Mouse (Mus musculus) megakaryocyte, embryonic 14.5 days (primary cell): ENCODE measurements around the gene Hint3.
"Not testable (repeated sequence)": the region's sequence is repeated elsewhere in the genome, so short reads cannot be mapped to it uniquely, and the experiment has no call there.

Experiments used
- FLI1 ChIP-seq: IDR thresholded peaks from 2 replicates; pipeline ENCODE4 v1.6.1; 2012; ENCODE audit warnings: low read length, inconsistent platforms, mixed read lengths
- GATA1 ChIP-seq: IDR thresholded peaks from 3 replicates; pipeline ENCODE4 v1.6.1; 2012; ENCODE audit warnings: mixed read lengths, low read length, inconsistent platforms, borderline replicate concordance

DNA sequence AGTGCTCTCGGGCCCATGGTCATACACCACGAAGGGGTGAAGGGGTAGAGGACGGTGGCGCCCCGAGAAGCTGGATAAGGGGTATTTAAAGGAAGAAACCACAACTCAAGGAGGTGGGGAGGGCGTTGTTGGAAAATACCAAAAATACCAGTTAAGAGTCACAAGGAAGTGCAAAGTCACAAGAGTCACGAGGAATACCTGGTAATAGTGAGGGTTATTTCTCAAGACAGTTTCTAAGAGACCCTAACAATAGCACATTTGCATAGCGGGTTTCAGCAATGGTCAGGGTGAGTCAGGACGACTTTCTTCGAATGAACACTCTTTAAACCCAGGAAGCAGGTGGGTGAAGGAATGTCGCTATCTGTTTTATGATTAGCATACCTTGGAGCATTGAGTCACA, 988 bp downstream of the Hint3 start:
- TF ChIP-seq GATA1, FLI1: not testable (repeated sequence)
